27 mouse cellular contexts compared by ENCODE assay signal in genomic region chr17:90394606-90395005, GRCm38 (mm10).
A peak's percentile ranks its signal among the peaks of the same experiment; 100 is the strongest.
DNase-seq lines count a peak whose midpoint lies in the region; TF ChIP-seq lines count a peak whose summit lies in the region.
"Had no signal": no experiment of that assay in that cellular context is flagged by ENCODE, and none has a peak within 500 bp of the region (broad histone marks: within the 10 kb centered on the region; RNA-seq: fewer than 3 reads in every experiment).

No protein-coding gene starts in this region.

- no peak for TF ChIP-seq CTCF in E14TG2a.4 (conservative IDR thresholded peaks at IDR 0.05; ENCODE audit: low read length)

- no peaks in the 10 kb centered on the region for H3K36me3 ChIP-seq in E14TG2a.4 (ENCODE audit: insufficient read depth, low read length)
- H3K36me3 ChIP-seq: embryonic facial prominence, embryonic 13.5 days; forebrain, embryonic 10.5 days; forebrain, embryonic 15.5 days; G1E; heart, embryonic 10.5 days; hindbrain, embryonic 13.5 days; limb, embryonic 10.5 days; limb, embryonic 15.5 days; midbrain, embryonic 13.5 days; stomach, embryonic 15.5 days had no signal

- peaks cover 38% of the 10 kb centered on the region for H3K4me1 ChIP-seq in E14TG2a.4 (replicated peaks; ENCODE audit: low read depth, low read length)
- H3K4me1 ChIP-seq: embryonic facial prominence, embryonic 13.5 days; heart, embryonic 10.5 days; limb, embryonic 15.5 days; stomach, embryonic 15.5 days had no signal

- DNase-seq in cerebellum, adult 18-20 months, result peak; percentile 29 to 33
- no peak for DNase-seq in cerebellum, adult 9-10 months
- DNase-seq in gastrocnemius, postnatal 14 days, result peak; percentile 3
- DNase-seq in gastrocnemius, postnatal 36 days, result no peak
- peak; percentile 31 for DNase-seq in WW6 (ENCODE audit: low read depth, low spot score)
- no peak for DNase-seq in layer of hippocampus, postnatal 10 days (ENCODE audit: low spot score in 2 of 2)
- no peak for DNase-seq in thymus, adult 18-20 months
- DNase-seq: adrenal gland, adult 2 months; gastrocnemius, adult 2 months; heart, adult 11 months; heart, postnatal 36 days; kidney, adult 8-10 months; lung, adult 2 months; lung, postnatal 10 days; right cerebral cortex, postnatal 25 days; thymus, postnatal 14 days had no signal

- intact Hi-C loops in gastrocnemius, postnatal 14 days (cut with DNase I; ENCODE audit: low total_unique reads), result no loop called here
- intact Hi-C loops in gastrocnemius, postnatal 36 days (cut with DNase I), result no loop called here

- H3K27me3 ChIP-seq in E14TG2a.4 (ENCODE audit: insufficient read depth, low read length), result no peaks in the 10 kb centered on the region
- H3K27me3 ChIP-seq: embryonic facial prominence, embryonic 13.5 days; forebrain, embryonic 15.5 days; hindbrain, embryonic 13.5 days; limb, embryonic 15.5 days; midbrain, embryonic 13.5 days; stomach, embryonic 15.5 days had no signal

- no peaks in the 10 kb centered on the region for H3K9me3 ChIP-seq in E14TG2a.4 (ENCODE audit: low read length)
- H3K9me3 ChIP-seq: embryonic facial prominence, embryonic 13.5 days; forebrain, embryonic 10.5 days; forebrain, embryonic 15.5 days; heart, embryonic 10.5 days; hindbrain, embryonic 13.5 days; limb, embryonic 10.5 days; limb, embryonic 15.5 days; midbrain, embryonic 13.5 days; stomach, embryonic 15.5 days had no signal

- H3K4me3 ChIP-seq in E14TG2a.4 (replicated peaks; ENCODE audit: low read length), result peak overlapping the region; percentile 20
- H3K4me3 ChIP-seq: embryonic facial prominence, embryonic 13.5 days; forebrain, embryonic 10.5 days; forebrain, embryonic 15.5 days; gastrocnemius, adult 2 months; heart, embryonic 10.5 days; hindbrain, embryonic 13.5 days; limb, embryonic 10.5 days; limb, embryonic 15.5 days; midbrain, embryonic 13.5 days; stomach, embryonic 15.5 days had no signal

Comparison
In these comparisons a context has a peak if more than half of its experiments do, and no peak if none do; other contexts are left out.
1. DNase-seq: peak in cerebellum, adult 18-20 months (2 of 2), gastrocnemius, postnatal 14 days (single experiment) and WW6 (single experiment); none in cerebellum, adult 9-10 months (single experiment), gastrocnemius, postnatal 36 days (0 of 2), layer of hippocampus, postnatal 10 days (0 of 2) and thymus, adult 18-20 months (0 of 2).